Mouse (Mus musculus) embryonic facial prominence, embryonic 10.5 days (tissue): Measurements from ENCODE around the gene Rprm. TPM values are rescaled to one million over a fixed set of nuclear protein-coding genes. Genes with fewer than 3 reads are reported as not detected.

Source experiments
- DNase-seq: peaks from one replicate; pipeline ENCODE4 v3.0.0-alpha.2; 2017; ENCODE audit warnings: low spot score
- H3K27ac ChIP-seq: fragments of 300-500 bp; sonication (generic); replicated peaks from 2 replicates; pipeline ENCODE4 v1.5.1; 2016; ENCODE audit warnings: mild to moderate bottlenecking
- H3K27me3 ChIP-seq: fragments of 300-500 bp; sonication (generic); replicated peaks from 2 replicates; pipeline ENCODE4 v1.6.1; 2016; ENCODE audit warnings: low read depth, mild to moderate bottlenecking; ENCODE audit not compliant: poor library complexity, severe bottlenecking
- H3K36me3 ChIP-seq: fragments of 300-500 bp; sonication (generic); replicated peaks from 2 replicates; pipeline ENCODE4 v1.6.1; 2016; ENCODE audit warnings: mild to moderate bottlenecking, moderate library complexity
- H3K4me1 ChIP-seq: fragments of 300-500 bp; sonication (generic); 2 replicates; pipeline ENCODE4 v1.6.1; 2016
- H3K4me3 ChIP-seq: fragments of 300-500 bp; sonication (generic); 2 replicates; pipeline ENCODE4 v1.5.1; 2016; ENCODE audit warnings: mild to moderate bottlenecking, moderate library complexity
- H3K9me3 ChIP-seq: fragments of 300-500 bp; sonication (generic); 2 replicates; pipeline ENCODE4 v1.6.1; 2016; ENCODE audit warnings: mild to moderate bottlenecking
- WGBS: fragments of 180-500 bp; shearing (Covaris S2); methylation state at CpG from one replicate; pipeline ENCODE4 v1.1.7; 2016; 5-methylcytosine and 5-hydroxymethylcytosine counted together
- polyA plus RNA-seq: library from polyadenylated mRNA; unstranded; fragments of >200 nt; fragmentation: Nextera tagmentation; extraction: Ambion mirVana; gene quantifications from 2 replicates; pipeline ENCODE4 v1.2.1, GENCODE M21; 2016

Gene Rprm
- polyA plus RNA-seq, 1 experiment from 2014 or later, result 25.6 TPM

GRCm38 (mm10) chr2:54062421-54062820 lies 22.9 kb downstream of the Rprm start:
- H3K36me3 ChIP-seq, result no peaks in the 10 kb centered on the region
- 42% methylated on average over 1 of the region's 1 CpGs for WGBS
- no peak overlapping the region for H3K4me3 ChIP-seq
- H3K27me3 ChIP-seq, result no peaks in the 10 kb centered on the region
- H3K4me1 ChIP-seq, result no peaks in the 10 kb centered on the region
- no peaks in the 10 kb centered on the region for H3K9me3 ChIP-seq
- no peak overlapping the region for H3K27ac ChIP-seq
- DNase-seq, result no peak

- no peaks in the 10 kb centered on the region for H3K4me1 ChIP-seq
- H3K27ac ChIP-seq, result no peak overlapping the region
- DNase-seq, result no peak
- H3K36me3 ChIP-seq, result no peaks in the 10 kb centered on the region
- H3K9me3 ChIP-seq, result no peaks in the 10 kb centered on the region
- no peaks in the 10 kb centered on the region for H3K27me3 ChIP-seq
- no peak overlapping the region for H3K4me3 ChIP-seq
Observed at GRCm38 (mm10) chr2:54061039-54061438, 24.3 kb downstream of the Rprm start.
